Mouse (Mus musculus) 3134 (cell line): ENCODE measurements around the gene Lmntd1.

Source experiments
- DNase-seq: peaks from one replicate; pipeline ENCODE4 v3.0.0-alpha.2; 2011; ENCODE audit warnings: low spot score; ENCODE audit not compliant: insufficient read length; ENCODE audit errors: extremely low read depth

The Lmntd1 gene

DNA sequence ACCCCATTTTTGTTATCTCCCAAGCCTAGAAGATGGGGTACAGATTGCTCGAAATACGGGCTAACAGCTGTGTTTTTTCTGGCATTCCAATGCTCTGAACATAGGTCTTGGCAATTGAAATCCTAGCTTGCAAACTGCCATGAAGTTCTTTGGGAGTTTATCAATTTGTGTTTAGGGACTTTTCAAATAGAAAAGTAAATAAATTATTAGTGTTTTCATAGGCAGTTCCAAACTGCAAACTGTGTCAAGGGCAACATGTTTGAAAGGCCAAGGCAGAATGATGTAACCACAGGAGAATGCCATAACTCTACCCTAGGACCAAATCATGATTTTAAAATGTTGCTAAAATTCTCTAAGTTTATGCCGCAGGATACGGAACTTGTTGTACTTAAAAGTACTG is 6.4 kb downstream of the Lmntd1 start:
- DNase-seq = no peak

GRCm38 (mm10) chr6:145605203-145605602 is 8.9 kb downstream of the Lmntd1 start:
- no peak for DNase-seq

DNA sequence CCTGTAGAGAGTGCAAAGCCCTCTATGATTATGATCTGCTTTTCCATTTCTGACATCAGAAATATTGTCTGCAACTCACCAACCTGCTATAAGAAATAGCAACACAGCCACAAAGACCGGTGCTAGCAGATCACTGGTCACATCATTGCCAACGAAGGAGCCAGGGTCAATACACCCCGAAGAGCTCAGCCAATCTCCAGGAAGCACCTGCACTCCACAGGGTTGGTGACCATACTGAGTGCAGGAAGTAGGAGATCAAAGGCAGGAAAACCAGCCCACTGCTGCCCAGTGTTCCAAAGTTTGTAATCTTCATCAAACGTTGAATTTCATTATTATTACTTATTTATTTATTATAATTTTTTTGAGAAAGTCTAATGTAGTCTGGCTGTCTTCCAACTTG is 9.5 kb downstream of the Lmntd1 start:
- DNase-seq = no peak

DNA sequence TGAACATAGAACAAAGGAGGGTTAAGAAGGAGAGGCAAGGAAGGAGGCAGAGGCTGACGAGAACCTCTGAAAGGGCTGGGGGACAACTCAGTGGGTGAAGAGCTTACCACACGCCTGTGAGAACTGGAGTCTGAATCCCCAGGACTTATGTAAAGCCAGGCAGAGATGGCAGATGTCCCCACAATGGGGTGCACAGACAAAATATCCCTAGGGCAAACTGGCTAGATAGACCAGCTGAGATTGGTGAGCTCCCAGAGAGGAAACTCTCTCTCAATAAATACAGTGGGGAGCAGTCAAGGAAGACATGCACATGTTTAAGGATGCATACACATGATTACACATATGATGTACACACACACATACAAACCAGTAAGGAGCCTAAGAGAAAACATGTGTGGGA is 10.0 kb downstream of the Lmntd1 start:
- no peak for DNase-seq

DNA sequence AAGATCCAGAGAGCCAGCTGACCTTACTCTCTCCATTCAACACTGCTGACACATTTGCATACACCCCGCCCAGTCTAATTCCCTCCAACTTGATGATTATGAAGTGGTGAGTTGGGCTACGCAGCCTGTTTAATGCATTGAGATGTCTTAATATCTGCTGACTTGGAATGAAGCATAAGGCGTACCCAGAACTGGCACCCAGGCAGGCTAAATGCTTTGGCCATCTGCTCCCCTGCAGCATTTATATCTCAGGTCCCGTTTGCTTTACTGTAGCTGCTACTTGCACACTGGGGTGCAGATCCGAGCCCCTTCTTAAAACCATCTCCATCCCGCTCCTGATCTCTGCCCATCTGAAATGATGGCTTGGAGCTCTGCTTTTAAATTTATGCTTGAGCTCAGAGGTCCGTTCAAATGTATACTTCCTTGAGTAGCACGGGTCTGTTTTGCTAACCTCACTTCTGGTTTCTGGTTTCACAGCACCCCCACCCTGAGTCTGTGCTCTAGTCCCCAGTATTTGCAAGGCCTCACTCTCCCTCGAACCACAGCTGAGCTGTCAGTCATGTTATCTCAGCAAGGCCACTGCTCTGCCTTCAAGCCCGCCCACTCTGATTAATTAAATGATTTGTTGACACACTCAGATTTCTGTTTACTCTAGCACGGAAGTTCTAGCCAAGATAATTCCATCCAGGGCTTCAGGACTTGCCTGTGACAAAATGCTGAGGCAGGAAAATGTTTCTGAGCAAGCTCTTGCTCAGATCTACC is 15.1 kb downstream of the Lmntd1 start:
- DNase-seq = no peak

GRCm38 (mm10) chr6:145595905-145596304 is 18.2 kb downstream of the Lmntd1 start:
- DNase-seq = no peak

DNA sequence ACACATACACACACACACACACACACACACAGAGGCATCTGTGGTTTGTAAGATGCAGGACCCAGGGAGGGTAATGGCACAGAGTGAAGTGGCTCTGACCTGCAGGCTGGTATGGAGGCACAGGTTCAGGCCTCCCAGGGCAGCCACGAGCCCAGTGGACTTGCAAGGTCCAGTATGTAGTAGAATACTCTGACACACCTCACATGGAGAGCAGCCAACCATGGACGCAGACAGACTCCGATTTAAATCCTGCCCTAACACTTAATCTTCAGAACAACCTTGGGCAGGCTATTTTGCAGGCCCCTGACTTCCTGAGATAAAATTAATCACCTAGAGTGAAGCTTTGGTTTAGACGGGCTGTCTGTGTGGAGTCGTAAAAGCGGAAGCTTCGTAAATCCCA is 20.1 kb downstream of the Lmntd1 start:
- DNase-seq = no peak

- no peak for DNase-seq
Measured at GRCm38 (mm10) chr6:145592531-145592998, 21.6 kb downstream of the Lmntd1 start.

DNA sequence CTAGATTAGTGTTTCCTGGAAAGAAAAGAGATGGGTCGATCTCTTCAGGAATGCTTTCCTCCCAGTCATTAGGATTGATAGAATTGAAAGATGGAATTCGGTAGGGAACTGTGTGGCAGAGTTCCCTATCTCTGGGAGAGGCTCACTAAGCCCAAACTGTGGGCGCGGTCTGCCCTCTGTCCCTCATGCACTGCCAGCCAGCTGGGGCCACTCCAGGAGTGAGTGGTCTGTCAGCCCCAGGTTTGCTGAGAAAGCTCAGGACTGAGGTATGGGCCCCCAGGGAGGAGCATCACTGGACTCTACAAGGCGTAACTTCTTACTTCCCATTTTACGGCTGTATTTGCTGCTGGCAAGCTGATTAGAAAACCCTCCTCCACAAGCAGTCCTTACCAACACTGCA is 22.1 kb downstream of the Lmntd1 start:
- DNase-seq = no peak

DNA sequence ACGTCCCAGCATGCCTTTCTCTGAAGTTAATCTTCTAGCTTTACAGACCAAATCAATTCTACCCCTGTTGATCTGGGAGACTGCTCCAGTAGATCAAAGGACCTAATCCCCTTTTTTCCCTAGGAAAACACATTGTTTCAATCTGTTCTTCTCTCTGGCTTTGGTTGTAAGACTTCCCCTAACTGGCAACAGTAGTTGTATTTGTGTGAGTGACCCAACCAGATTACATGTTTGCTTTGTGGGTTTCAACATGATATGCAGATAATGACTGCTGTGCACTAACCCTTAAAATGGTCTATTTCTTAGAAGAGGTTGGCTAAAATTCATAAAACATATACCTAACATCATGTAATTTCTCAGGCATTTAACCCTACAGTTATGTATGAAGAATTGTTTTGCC is 22.5 kb downstream of the Lmntd1 start:
- no peak for DNase-seq

GRCm38 (mm10) chr6:145590501-145591293 is 23.4 kb downstream of the Lmntd1 start:
- DNase-seq = no peak

DNA sequence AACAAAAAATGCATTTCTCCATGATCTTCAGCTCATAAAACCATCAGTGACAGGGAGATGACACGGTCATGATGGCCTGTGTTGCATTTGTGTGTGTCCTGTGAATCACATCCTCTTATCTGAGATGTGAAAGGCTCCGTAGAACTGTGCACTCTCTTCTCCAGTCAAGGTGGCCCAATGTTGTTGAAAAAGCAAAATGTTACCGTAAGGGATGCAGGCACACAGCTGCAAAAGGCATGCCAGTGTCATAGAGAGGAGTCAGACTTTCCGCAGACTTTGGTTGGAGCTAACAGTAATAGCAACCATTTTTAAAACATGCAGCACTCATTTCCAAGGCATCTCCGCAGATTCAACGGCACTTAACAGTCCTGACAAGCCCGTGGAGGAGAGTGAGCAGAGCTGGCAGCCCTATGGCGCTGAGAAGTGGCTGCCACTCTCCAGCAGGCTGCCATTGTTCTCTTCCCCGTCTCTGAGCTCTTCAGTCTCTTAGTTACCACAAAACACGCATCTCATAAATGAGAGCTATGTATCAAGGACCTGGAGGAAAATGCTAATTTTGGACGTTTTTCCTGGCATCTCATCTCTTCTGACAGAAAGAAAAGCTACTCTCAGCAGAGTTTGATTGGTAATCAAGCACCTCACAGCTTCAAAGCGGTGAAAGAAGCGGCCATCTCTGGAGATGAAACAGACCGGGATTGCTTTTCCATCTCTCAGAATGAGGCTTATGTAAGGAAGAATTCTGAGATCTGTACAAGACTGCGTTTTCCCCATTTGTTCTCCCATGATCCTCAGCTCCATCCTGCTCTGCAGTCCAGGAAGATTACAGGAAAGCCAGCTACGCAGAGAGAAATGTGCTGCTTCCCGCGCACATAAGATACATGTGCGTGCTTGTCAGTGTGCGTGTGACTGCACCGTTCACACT is 28.8 kb downstream of the Lmntd1 start:
- no peak for DNase-seq

DNA sequence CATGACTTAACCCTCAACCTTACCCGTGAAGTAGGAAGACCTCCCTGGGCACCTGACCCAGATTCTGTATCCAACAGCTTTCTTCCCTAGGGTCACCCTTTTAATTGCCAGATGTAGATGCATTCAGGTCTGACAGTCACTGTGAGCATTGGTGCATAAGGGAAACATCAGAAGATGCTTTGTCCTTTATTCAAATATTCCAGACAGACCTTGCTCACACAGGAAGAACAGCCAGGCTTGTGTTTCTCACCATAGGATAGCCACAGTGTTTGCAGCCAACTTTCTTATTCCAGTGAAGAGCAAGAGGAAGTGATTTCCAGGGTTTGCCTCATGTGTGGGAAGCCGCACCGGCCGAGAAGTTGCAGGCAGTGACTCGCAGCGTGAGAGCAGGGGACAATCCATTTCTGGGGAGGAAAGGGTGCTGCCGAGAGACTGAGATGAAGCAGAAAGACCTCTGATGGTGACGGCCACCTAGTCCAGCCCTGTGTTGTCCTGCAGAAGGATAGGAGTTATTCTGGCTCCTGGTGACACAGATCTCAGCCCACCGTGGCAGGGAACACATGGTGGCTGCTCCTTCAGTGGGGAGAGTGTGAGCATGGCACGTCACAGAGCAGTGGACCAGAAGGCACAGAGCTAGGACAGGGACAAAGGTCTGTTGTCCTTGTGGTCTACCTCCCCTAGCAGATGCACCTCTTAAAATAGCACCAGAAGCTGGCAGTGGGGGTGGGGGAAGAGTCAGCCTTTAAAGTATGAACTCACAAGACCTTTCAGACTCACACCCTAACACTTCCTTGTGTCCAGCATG is 32.6 kb downstream of the Lmntd1 start:
- no peak for DNase-seq

DNA sequence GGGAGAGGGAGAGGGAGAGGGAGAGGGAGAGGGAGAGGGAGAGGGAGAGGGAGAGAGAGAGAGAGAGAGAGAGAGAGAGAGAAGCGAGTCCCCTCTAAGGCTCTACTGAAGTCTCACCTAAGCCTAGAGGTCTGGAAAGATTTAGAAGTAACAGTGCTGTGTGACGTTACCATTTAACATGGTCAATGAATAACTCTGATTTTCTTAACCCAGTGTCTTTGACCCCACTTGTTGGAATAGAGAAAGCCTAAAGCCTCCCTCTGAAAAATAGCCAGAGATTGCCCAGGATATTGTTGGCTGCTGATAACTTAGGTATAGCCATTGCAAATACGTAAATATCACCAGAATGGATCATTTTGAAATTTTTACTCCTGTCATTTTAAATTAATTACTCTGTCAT is 34.4 kb downstream of the Lmntd1 start:
- no peak for DNase-seq

- DNase-seq = no peak
Measured at GRCm38 (mm10) chr6:145578457-145579185, 35.5 kb downstream of the Lmntd1 start.

DNA sequence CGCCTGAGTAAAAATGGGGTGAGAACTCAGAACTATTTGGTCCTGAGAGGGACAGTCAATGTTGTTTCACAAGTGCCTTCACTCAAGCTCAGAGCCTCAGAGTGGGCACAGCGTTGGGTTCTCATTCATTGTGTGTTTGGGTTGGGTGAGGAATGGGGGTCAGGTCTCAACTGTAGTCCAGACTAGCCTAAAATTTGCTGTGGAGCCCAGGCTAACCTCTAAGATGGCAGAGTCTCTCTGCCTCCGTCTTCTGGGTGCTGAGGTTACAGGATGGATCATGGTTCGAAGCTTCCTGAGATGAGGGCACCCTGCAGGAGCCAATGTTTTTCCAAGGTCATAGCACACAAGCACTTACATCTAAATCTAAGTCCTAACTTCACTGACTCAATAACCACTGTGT is 37.4 kb downstream of the Lmntd1 start:
- no peak for DNase-seq

GRCm38 (mm10) chr6:145573250-145574013 is 40.7 kb downstream of the Lmntd1 start:
- no peak for DNase-seq

DNA sequence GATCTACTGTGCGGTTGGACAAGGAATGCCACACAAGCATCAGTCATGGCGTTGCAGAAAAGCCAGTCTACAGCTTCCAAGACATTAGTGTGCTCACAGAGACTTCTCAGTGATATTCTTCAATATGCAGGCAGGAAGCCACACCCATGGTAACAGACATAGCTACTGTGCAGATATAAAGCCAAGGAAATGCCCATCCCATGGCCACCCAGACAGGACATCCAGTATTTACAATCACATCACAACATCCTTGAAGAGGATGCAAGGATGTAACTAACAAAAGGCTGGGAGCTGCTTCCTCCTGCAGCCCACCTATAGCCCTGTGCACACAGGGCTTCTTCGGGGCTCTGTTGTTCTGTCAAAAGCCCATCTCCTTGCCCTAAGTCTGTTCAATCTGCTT is 45.4 kb downstream of the Lmntd1 start:
- no peak for DNase-seq

GRCm38 (mm10) chr6:145567832-145568231 is 46.3 kb downstream of the Lmntd1 start:
- no peak for DNase-seq
